Mouse (Mus musculus): ENCODE measurements around the gene Aknad1.

GRCm38 (mm10) chr3:108797723-108798122 lies 58.3 kb downstream of the Aknad1 start:
- no peak for TF ChIP-seq CTCF (IDR thresholded peaks at IDR 0.05; ENCODE audit: borderline replicate concordance, insufficient read depth, low read length)
- TF ChIP-seq POLR2A (IDR thresholded peaks at IDR 0.05; ENCODE audit: low read depth, low read length): no peak

All from embryonic fibroblast, embryonic 13.5 days (primary cell).